Mouse (Mus musculus) right cerebral cortex, postnatal 10 days (tissue): ENCODE results near the gene Tbata.

Experiments
- DNase-seq, 2 experiments: peaks; one replicate each; pipeline ENCODE4 v3.0.0; 2021; ENCODE audit warnings: low spot score in 2 of 2

Gene Tbata

GRCm38 (mm10) chr10:61167333-61168096, 4.2 kb upstream of the Tbata start:
- no peak for DNase-seq

- no peak for DNase-seq
Measured at GRCm38 (mm10) chr10:61168393-61168792, 3.4 kb upstream of the Tbata start.

DNA sequence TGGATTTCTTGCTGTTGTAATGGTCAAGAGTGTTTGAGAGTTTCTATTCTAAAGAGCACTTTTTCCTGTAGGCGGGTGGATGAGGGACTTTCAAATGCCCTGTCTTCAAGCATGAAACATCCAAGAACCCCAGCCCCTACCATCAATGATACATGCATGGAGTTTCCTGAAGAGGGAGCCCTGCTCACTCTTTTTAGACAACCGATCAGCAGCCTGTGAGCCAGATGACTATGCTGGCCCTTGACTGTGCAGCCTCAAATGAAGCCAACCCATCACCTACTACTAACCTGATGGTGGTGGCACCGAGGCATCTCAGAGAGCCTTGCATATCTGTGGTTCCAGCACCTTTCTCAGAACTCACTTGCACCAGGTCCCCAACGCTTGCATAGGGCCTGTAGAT, 742 bp downstream of the Tbata start:
- DNase-seq = no peak

DNA sequence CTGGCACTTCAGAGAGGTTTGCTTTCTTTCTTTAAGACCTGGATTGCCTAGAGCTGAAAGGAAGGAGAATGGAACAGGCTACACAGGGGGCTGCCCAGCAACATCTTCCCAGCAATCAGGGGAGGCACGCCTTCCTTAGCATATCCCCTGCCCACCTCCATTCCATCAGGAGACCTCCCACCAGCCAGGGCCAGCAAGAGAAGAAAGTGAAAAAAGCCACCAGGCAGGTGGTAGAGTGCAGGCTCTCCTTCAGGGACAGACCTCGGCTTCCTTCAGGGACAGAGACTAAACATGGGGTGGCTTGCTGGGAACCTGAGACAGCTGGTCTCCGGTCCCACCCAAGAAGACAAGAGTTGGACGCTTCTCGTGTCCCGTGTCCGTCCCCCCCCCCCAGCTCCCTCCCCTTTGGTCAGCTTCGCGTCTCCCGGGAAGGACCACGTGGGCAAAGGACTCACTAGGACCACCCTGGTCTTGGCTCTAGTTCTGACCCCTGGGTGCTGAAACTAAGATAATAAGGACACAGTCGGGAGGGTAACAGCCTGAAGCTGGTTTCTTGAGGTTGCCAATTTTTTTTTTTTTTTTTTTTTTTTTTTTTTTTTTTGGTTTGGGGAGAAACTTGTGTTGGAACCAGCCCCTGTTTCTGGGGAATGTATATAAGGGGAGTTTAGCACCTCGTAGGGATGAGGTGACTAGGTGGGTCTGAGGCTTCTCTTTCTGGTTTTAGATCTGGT, 3.1 kb downstream of the Tbata start:
- no peak for DNase-seq

GRCm38 (mm10) chr10:61175442-61176204, 3.9 kb downstream of the Tbata start:
- peak; percentile 50 to 66 for DNase-seq

DNA sequence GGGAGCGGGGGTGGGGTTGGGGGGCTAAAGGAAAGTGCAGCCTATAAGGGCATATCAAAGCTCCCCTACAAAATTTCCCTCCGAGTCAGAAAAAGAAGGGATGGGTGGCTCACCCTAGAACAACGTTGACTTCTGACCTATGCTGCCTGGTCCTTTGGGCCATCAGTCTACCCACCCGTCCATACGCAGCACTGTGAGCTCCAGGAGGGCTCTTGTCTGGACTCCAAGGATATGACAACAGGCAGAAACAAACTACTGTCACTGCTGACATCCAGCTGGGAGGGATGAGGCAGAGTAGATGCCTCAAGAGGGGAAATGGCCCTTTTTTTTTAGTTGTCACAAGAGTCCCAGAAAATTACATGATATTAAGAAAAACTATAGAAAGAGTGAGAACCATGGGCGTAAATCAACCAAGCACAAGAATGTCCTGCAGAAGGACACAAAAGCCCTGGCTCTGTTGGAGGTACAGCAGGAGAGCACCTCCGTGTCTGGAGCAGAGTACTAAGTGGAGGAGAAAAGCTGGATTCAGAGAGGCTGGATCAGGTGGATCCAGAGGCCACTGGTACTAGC, 4.6 kb downstream of the Tbata start:
- no peak for DNase-seq

- no peak for DNase-seq
Measured at GRCm38 (mm10) chr10:61177751-61178150, 6.0 kb downstream of the Tbata start.

DNA sequence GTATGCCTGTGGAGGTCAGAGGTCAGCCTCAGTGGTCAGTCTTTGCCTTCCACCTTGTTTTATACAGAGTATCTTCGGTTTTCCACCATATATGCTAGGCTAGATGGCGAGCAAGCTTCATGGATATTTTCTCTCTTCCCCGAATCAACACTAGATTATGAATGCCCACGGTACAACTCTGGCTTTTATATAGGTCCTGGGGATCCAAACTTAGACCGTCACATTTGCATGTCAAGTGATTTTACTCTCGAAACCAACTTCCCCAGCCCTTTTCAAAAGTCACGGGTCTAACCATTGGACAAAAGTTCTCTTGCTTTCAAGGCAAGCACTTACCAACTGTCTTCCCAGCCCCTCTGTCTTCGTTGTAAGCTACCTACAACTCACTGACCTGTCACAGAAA, 6.9 kb downstream of the Tbata start:
- DNase-seq = no peak

- DNase-seq = no peak
Measured at GRCm38 (mm10) chr10:61179927-61180326, 8.2 kb downstream of the Tbata start.

GRCm38 (mm10) chr10:61187001-61187400, 15.2 kb downstream of the Tbata start:
- no peak for DNase-seq

- DNase-seq = no peak
Measured at GRCm38 (mm10) chr10:61188010-61188409, 16.3 kb downstream of the Tbata start.

- DNase-seq = no peak
Measured at GRCm38 (mm10) chr10:61194611-61195010, 22.9 kb downstream of the Tbata start.

GRCm38 (mm10) chr10:61195216-61195615, 23.5 kb downstream of the Tbata start:
- no peak for DNase-seq

DNA sequence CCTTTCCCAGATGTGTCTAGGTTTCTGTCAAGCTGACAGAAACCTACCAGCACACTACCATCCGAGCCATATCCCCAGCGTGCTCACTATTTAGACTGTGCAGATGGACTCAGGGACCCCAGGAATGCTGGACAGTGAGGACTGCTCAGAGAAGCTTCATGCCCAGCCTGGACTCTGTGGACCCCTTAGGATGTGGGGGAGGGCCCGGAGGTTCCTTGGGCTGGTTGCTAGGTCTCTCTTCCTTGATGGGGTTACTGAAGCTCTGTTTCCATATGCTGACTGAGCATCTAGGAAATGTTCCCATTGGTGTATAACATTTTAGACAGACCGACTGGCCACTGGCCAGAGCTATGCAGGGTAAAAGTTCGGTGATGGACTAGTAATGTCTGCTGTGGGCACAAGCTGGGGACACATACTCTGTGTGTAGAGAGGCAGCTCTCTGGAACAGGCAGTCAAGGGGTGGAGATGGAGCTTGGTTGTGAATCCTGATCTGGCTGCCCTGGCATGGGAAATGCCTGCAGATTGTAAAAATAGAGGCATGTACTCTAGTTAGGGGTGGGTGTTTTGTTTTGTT, 24.1 kb downstream of the Tbata start:
- DNase-seq = no peak

DNA sequence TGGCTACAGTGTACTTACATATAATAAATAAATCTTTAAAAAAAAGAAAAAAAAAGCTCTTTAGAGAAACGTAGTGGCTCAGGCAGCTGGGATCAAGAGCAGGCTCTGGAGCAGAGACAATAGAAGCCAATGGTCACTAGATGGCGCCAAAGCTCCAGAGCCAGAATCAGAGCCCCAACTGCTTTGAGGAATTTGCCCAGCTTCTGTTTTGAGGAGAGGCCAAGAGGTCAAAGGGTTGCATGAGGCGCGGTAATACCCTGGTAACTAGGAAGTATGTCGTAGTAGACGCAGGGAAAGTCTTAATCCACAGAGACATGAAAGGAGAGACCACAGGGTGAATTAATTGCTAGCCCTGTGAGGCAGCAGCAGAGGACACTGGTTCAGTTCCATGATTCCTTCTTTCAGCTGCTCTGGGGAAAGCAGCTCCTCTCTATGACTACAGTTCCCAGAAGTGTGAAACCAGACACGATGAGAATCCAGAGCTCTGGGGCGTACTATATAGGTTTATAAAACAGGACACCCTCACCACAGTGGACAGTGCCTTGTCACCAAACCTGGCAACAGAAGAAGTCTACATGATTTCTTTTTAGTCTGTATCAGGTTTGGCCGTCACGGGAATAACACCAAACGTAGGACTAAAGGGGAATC, 27.9 kb downstream of the Tbata start:
- DNase-seq = peak; percentile 72 to 82

DNA sequence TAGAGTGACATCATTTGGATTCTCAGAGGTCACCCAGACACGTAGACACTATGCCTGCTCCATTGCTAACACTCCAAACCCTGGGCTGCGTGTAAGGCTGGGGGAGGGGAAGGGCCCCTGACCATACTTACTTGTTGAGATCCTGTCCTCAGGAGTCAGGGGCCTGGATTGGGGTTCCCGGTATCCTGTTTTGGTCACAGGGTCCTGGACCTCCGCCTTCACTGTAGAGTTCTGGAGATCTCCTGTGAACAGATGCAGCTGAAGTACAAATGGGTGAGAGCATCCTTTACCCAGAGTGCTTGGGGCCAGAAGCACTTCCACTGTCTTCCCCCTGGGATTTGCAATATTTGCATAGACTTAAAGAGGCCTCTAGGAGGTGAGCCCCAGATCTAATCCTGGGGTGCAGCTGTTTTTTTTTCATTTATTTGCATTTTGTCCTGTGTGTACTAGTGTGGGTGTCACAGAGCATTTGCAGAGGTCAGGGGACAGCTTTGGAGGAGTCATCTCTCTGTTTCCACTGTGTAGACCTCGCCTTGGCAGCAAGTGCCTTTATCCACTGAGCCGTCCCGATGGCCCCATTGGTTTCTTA, 28.6 kb downstream of the Tbata start:
- no peak for DNase-seq

GRCm38 (mm10) chr10:61200998-61201397, 29.2 kb downstream of the Tbata start:
- no peak for DNase-seq

DNA sequence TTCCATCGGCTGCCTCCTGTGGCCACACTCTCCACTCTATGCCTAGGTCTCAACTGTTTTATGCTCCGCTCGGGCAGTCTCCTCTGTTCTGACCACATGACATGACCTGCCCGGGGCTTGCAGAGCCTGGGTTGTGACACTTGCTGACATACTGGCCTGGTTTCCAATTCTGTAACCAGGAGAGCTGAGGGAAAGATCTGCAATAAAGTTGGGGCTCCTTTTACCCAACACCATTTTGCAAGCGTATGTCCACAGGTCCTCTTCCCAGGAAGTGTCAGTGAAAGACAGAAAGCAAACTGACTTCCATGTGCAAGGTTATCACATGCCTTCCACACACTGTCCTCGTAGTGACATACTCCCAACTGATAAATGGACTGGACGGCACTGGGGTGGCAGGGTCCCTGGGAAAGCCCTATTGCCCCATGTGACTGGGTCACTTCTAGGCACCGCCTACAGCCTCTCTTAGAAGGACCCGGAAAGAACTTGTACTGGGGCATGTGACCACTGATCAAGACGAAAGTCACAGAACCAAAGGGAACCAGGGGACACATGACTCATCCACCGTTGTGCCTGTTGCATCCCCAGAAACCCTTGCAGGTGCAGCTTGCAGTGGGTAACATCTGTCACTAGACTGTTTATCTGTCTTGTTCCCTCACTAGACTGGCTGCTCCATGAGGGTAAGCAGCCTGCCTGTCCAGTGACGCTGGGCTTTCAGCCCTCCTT, 30.0 kb downstream of the Tbata start:
- no peak for DNase-seq

GRCm38 (mm10) chr10:61203930-61204329, 32.2 kb downstream of the Tbata start:
- DNase-seq = no peak

GRCm38 (mm10) chr10:61208114-61208684, 36.4 kb downstream of the Tbata start:
- no peak for DNase-seq
